24 mouse cellular contexts compared by ENCODE assay signal in genomic region chr6:140466841-140467240, GRCm38 (mm10). TPM values are rescaled to one million over a fixed set of nuclear protein-coding genes. Genes with fewer than 3 reads are reported as not detected.
DNase-seq lines count a peak whose midpoint lies in the region; ATAC-seq and TF ChIP-seq lines count a peak whose summit lies in the region.
"Had no signal": no experiment of that assay in that cellular context is flagged by ENCODE, and none has a peak within 500 bp of the region (broad histone marks: within the 10 kb centered on the region; RNA-seq: fewer than 3 reads in every experiment).

No protein-coding gene starts in this region.

- no peaks in the 10 kb centered on the region for H3K36me3 ChIP-seq in heart, embryonic 12.5 days
- H3K36me3 ChIP-seq in stomach, embryonic 16.5 days (ENCODE audit: control insufficient read depth, insufficient read depth, low read length) = no peaks in the 10 kb centered on the region
- peaks cover 4% of the 10 kb centered on the region; the same call in 1 of the 2 replicates for H3K36me3 ChIP-seq in limb, embryonic 10.5 days
- H3K36me3 ChIP-seq: embryonic facial prominence, embryonic 15.5 days; forebrain, embryonic 15.5 days; G1E; heart, embryonic 15.5 days; hindbrain, embryonic 13.5 days; limb, embryonic 12.5 days; neural tube, embryonic 15.5 days had no signal

- WGBS in heart, embryonic 12.5 days = 86% methylated on average over 6 of the region's 6 CpGs
- 79% methylated on average over 6 of the region's 6 CpGs for whole genome bisulfite sequencing in stomach, embryonic 16.5 days
- 93% methylated on average over 6 of the region's 6 CpGs for WGBS in limb, embryonic 10.5 days

- no peak for TF ChIP-seq CTCF in layer of hippocampus, adult 2 months (conservative IDR thresholded peaks at IDR 0.05)

- no peak overlapping the region for H3K9ac ChIP-seq in heart, embryonic 12.5 days
- no peak overlapping the region for H3K9ac ChIP-seq in stomach, embryonic 16.5 days (ENCODE audit: low read length)
- H3K9ac ChIP-seq: embryonic facial prominence, embryonic 15.5 days; forebrain, embryonic 15.5 days; heart, embryonic 15.5 days; hindbrain, embryonic 13.5 days; limb, embryonic 12.5 days; liver, postnatal 0 days; neural tube, embryonic 15.5 days had no signal

- H3K27ac ChIP-seq in heart, embryonic 12.5 days (ENCODE audit: poor library complexity, severe bottlenecking) = no peak overlapping the region
- peak overlapping the region; percentile 36; the same call in 1 of the 2 replicates for H3K27ac ChIP-seq in layer of hippocampus, adult 2 months
- peak overlapping the region; percentile 34; the same call in 1 of the 2 replicates for H3K27ac ChIP-seq in stomach, embryonic 16.5 days (ENCODE audit: low read length)
- no peak overlapping the region for H3K27ac ChIP-seq in limb, embryonic 10.5 days
- H3K27ac ChIP-seq: embryonic facial prominence, embryonic 15.5 days; forebrain, embryonic 15.5 days; heart, embryonic 15.5 days; hindbrain, embryonic 13.5 days; limb, embryonic 12.5 days; midbrain, embryonic 10.5 days; neural tube, embryonic 15.5 days had no signal

- no peaks in the 10 kb centered on the region for H3K9me3 ChIP-seq in heart, embryonic 12.5 days (replicated peaks)
- H3K9me3 ChIP-seq in stomach, embryonic 16.5 days (replicated peaks; ENCODE audit: control insufficient read depth, low read length) = no peaks in the 10 kb centered on the region
- no peaks in the 10 kb centered on the region for H3K9me3 ChIP-seq in limb, embryonic 10.5 days (replicated peaks)
- H3K9me3 ChIP-seq: embryonic facial prominence, embryonic 15.5 days; forebrain, embryonic 15.5 days; heart, embryonic 15.5 days; hindbrain, embryonic 13.5 days; limb, embryonic 12.5 days; midbrain, embryonic 10.5 days; neural tube, embryonic 15.5 days had no signal

- H3K4me2 ChIP-seq in heart, embryonic 12.5 days = no peak overlapping the region
- H3K4me2 ChIP-seq in stomach, embryonic 16.5 days (ENCODE audit: low read depth, low read length) = no peak overlapping the region
- H3K4me2 ChIP-seq: embryonic facial prominence, embryonic 15.5 days; forebrain, embryonic 15.5 days; heart, embryonic 15.5 days; hindbrain, embryonic 13.5 days; limb, embryonic 12.5 days; liver, embryonic 11.5 days; neural tube, embryonic 15.5 days had no signal

- peaks cover 11% of the 10 kb centered on the region for H3K4me1 ChIP-seq in heart, embryonic 12.5 days (replicated peaks)
- H3K4me1 ChIP-seq in stomach, embryonic 16.5 days (ENCODE audit: control insufficient read depth, insufficient read depth, low read length) = 0 out of 2 replicates have a peak, but pooled peaks cover 6% of the 10 kb centered on the region
- peaks cover 14% of the 10 kb centered on the region for H3K4me1 ChIP-seq in limb, embryonic 10.5 days
- H3K4me1 ChIP-seq: forebrain, embryonic 15.5 days; midbrain, embryonic 10.5 days; neural tube, embryonic 15.5 days had no signal

- DNase-seq in heart, adult 11 months = peak; percentile 19
- DNase-seq in layer of hippocampus, adult 2 months (ENCODE audit: low spot score in 2 of 2) = no peak
- no peak for DNase-seq in layer of hippocampus, adult 11-12 months (ENCODE audit: low spot score)
- peak; percentile 22 for DNase-seq in induced T-regulatory cell, adult 2 months (ENCODE audit: low read depth)
- no peak for DNase-seq in cerebellum, postnatal 36 days
- no peak for DNase-seq in limb, embryonic 10.5 days (ENCODE audit: low spot score)
- DNase-seq: cerebellum, adult 18-20 months; cerebellum, postnatal 25 days; gastrocnemius, postnatal 36 days; heart, postnatal 36 days; liver, postnatal 0 days; thymus, adult 2 months had no signal

- no peak for ATAC-seq in heart, embryonic 12.5 days (ENCODE audit: insufficient number of reproducible peaks, low FRiP score)
- no peak for ATAC-seq in stomach, embryonic 16.5 days (ENCODE audit: insufficient read depth, low FRiP score)
- ATAC-seq: forebrain, embryonic 15.5 days had no signal

- no peak overlapping the region for H3K4me3 ChIP-seq in heart, embryonic 12.5 days
- no peak overlapping the region for H3K4me3 ChIP-seq in layer of hippocampus, adult 2 months
- H3K4me3 ChIP-seq in stomach, embryonic 16.5 days (replicated peaks; ENCODE audit: low read length) = no peak overlapping the region
- no peak overlapping the region for H3K4me3 ChIP-seq in limb, embryonic 10.5 days
- H3K4me3 ChIP-seq: embryonic facial prominence, embryonic 15.5 days; forebrain, embryonic 15.5 days; heart, embryonic 15.5 days; hindbrain, embryonic 13.5 days; limb, embryonic 12.5 days; midbrain, embryonic 10.5 days; neural tube, embryonic 15.5 days had no signal

- H3K27me3 ChIP-seq in heart, embryonic 12.5 days (replicated peaks) = no peaks in the 10 kb centered on the region
- H3K27me3 ChIP-seq in stomach, embryonic 16.5 days (ENCODE audit: control insufficient read depth, insufficient read depth, low read length) = no peaks in the 10 kb centered on the region
- no peaks in the 10 kb centered on the region for H3K27me3 ChIP-seq in limb, embryonic 10.5 days (ENCODE audit: low read depth, poor library complexity, severe bottlenecking)
- H3K27me3 ChIP-seq: embryonic facial prominence, embryonic 15.5 days; forebrain, embryonic 15.5 days; heart, embryonic 15.5 days; hindbrain, embryonic 13.5 days; limb, embryonic 12.5 days; neural tube, embryonic 15.5 days; Patski had no signal

RNA-seq across cellular contexts. Expression of gene Plekha5, which starts 43.0 kb away (rescaled TPM):
- polyA plus RNA-seq in heart, embryonic 12.5 days (2016; fragmentation: Nextera tagmentation; extraction: Ambion mirVana) = 21.9 and 22.3 TPM in 2 replicates
- total RNA-seq in layer of hippocampus, adult 2 months (2021) = 100 to 1,000 TPM; 109 to 125 TPM
- polyA plus RNA-seq in stomach, embryonic 16.5 days (2015; fragmentation: Nextera tagmentation; extraction: Ambion mirVana) = 35.0 and 39.0 TPM in 2 replicates
- polyA plus RNA-seq in limb, embryonic 10.5 days (2016; fragmentation: Nextera tagmentation; extraction: Ambion mirVana) = 37.5 and 44.3 TPM in 2 replicates
- polyA plus RNA-seq: G1E had no signal

Comparison
In these comparisons a context has a peak if more than half of its experiments do, and no peak if none do; other contexts are left out.
1. DNase-seq: peak in heart, adult 11 months (single experiment) and induced T-regulatory cell, adult 2 months (single experiment); none in layer of hippocampus, adult 2 months (0 of 2), layer of hippocampus, adult 11-12 months (single experiment), cerebellum, postnatal 36 days (0 of 2) and limb, embryonic 10.5 days (single experiment).
2. H3K27ac ChIP-seq: peak in layer of hippocampus, adult 2 months (single experiment) and stomach, embryonic 16.5 days (single experiment); none in heart, embryonic 12.5 days (single experiment) and limb, embryonic 10.5 days (single experiment).